Mouse (Mus musculus) ovary, postnatal 10 days (tissue): ENCODE results near the gene Adgrg3.

Experiments used
- DNase-seq: peaks from one replicate; pipeline ENCODE4 v3.0.0; 2022; ENCODE audit warnings: low spot score

Adgrg3 gene

DNA sequence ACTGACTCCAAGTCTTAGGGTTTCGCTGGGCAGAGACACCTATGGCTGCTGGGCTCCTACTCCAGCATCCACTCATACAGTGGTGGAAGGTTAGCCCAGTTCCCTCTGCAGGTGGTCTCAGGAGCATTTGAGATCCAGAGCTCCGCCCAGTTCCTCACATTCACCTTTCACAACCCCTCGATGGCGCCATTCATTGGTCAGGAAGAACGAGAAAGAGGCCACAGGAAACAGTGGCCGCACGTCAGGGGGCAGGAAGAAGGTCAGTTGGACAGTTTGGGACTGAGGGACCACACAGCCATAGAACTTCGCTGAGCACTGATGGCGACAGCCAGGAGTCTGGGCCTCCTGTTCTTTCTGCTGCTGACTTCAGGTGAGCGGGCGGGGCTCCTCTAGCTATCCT, at the start of gene Adgrg3:
TSS of gene Adgrg3 (plus strand) at position 242 of the 400 bp plus-strand sequence.
- DNase-seq = no peak

DNA sequence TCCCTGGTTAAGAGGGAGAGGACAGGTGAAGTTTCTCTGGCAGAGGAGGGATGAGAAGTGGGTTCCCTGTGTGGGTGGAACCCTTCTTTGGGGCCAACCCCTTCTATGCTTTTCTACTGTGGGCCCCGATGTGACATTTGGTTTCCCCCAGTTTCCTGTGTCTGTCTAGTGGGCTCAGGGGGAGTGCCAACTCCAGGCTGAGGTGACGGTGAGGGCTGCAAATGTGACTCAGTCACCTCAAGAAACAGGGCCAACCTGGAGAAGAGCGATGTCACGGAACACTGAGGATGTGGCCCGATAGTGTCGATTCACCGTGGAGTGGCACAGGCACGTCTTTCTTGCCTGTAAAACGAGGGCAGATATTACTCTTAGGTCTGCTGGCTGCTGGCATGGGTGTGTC, 44.2 kb upstream of the Adgrg3 start:
- DNase-seq = no peak

DNA sequence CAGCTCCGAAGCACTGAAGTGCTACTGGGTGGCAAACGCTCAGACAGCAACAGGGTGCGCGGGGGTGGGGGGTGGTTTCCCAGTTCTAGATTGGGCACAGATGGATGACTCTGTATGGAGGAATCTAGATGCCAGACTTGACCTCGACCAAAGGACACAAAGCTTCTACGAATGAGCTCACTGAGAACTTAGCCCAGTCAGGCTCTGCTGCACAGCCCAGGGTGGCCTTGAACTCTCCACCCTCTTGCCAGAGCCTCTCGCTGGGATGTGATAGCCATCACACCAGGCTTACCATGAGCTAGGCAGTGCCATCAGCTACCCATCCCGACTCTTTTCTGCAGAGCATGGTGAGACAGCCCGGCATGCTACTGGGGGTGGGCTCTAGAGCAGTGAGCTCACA, 43.7 kb upstream of the Adgrg3 start:
- no peak for DNase-seq

DNA sequence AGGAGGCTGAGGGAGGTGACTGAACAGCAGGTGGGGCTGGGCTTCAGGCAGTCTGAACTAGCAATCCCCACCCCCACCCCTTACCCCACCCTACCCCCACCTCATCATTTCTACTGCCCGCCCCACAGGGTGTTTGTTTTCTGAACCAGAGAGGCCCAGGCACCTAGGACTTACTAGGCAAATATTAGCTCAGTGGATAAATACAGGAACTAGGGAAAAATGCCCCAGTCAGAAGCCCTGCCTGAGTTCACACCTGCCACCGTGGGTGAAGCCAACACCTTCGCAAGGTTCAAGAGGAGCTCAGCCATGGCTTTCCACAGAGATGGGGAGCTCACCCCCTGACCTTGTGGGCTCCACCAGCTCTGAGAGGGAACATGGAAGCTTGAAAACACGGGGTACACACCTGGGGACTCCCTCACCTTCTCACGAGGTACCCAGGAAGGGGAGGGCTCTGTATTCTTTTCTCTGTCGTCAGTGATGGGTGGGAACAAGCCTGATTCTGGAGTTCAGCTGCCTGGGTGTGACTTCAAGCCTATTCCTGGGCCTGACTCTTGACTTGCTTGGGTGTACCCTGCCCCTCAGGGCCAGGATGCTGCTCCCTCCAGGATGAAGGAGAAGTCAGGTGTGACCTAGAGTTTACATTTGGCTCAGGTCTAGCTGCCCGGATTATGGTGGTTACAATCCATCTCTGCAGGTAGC, 42.9 kb upstream of the Adgrg3 start, which contains the start of gene Adgrg1:
TSS of gene Adgrg1 (plus strand) at position 285 of the 699 bp plus-strand sequence.
- DNase-seq = no peak

DNA sequence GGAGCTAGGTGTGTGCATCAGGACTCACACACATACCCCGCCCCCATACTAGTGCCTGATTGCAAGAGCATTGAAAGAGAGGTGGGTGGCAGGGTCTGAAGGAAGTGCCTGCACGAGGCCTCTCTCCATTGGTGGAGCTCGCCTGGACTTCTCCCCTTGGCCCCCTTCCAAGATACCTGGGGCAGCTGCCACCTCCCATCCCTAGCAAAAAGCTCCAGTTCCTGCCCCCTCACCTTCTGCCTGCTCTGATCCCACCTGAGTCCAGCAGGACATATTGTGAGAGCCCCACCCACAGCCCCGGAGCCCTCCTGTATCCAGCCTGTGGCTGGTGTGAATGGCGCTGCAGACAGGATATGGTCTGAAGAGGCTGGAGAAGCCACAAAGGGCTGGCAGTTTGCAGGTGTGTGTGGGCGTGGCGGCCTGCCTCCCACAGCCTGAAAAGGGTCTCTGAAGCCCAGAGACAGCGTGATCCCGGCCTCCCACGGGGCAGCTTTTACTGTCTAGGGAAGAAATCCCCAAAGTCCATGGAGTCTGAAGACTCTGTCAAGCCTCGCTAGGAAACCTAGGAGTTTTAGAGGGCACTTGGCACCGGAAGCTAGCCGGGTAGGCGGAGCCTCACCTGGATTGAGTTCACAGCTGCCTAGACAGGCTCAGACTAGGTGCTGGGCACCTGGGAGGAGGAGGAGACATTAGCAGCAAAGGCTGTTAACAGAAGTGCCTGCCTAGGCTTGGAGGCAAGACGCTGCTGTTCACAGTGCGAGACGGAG, 40.7 kb upstream of the Adgrg3 start:
- no peak for DNase-seq

DNA sequence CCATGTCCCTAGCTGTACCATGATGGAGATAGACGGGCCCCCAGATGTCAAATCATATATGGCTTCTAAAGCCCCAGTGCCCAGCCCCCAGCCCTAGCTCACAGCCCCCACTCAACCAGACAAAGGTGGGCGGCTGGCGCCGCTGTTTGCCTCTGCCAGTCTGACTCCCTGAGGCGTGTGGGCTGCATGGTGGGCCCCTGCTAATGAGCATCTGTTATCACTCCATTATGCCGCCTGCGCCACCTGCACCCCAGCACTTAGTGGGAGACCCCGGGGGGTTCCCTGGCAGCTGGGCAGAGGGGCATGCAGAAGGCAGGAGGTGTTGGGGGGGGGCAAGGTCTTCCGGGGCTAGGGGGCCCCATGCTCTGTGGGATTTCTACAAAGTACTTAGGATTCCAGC, 39.4 kb upstream of the Adgrg3 start:
- DNase-seq = no peak

DNA sequence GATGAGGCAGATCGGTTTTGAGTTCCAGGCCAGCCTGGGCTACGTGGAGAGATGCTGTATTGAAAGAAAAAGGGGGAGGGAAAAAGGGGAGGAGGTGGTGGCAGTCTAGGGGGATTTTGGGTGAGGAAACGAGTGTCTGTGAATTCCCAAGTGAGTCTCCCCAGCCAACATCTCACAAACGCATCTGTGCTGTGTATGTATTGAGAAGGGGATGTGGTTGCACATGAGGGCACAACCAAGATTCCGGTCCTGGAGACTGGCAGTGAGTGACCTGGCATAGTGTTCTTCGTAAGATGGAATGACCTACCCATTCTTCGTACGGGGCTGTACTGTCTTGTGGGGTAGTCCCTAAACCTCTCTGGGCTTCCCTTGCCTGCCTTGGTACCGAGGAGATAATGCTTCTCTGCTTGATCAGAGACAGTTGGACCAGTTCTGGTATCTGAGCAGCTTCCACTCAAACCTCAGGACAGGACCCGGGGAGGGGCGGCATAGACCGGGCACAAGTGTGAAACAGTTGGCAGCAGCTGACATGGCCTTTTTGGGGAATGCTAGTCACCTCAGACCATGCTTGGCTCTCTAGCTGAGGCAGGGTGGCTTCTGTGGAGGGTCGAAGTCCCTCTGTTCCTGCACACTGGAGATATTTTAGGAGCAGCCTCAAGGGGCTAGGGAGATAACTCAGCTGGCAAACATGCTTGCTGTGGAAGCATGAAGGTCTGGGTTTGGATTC, 38.7 kb upstream of the Adgrg3 start:
- no peak for DNase-seq

DNA sequence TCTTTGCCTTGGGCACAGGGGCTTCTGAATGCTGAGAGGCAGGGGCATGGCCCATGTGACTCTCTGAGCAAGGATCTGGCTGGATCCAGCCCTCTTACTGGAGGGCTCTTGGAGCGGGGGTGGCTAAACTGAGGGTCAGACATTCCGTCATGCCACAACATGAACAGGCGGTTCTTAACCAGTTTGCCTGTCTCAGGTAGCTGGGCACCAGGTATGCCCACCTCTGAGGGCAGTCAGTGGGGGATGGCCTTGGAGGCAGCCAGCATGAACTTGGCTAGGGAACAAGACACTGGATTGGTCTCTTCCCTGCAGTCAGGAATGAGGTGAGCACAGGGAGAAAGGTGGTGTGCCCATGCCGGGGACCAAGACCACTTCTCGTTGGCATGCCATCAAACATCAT, 37.3 kb upstream of the Adgrg3 start:
- DNase-seq = no peak

DNA sequence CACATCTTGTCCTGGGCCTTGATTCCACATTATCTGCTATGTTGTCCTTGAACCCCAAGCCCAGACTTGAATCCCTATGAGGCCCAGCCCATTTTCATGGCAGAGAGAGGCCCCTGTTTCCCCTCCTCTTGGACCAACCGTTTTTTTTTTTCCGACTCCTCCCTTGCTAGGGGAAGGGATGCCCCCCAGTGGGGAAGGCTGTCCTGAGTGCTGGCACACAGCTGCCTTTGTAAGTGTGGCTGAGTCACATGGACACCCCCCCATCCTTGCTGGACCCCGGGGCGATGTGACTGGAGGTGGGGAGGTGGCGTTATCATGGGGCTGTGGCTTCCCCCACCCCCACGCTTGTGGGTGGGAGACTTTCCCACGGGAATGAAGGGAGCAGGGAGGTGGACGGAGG, 36.5 kb upstream of the Adgrg3 start:
- no peak for DNase-seq

DNA sequence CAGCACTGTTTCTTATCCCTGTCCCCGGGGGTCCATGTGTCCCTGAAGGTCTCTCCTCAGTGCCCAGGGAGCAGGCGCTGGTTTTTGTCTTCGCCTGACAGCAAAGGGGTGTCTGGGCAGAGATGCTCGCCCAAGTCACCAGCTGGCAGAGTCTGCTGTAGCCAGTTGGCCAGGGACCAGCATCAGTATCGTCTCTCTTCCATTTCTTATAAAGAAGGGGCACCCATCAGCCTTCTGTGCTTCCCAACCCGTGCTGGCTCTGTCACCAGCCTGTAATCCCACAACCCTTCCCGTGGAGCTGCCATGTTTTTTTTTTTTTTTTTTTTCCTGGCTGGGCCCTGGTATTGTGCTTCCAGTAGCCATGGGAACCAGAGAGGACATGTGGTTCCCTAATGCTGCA, 35.6 kb upstream of the Adgrg3 start:
- no peak for DNase-seq

DNA sequence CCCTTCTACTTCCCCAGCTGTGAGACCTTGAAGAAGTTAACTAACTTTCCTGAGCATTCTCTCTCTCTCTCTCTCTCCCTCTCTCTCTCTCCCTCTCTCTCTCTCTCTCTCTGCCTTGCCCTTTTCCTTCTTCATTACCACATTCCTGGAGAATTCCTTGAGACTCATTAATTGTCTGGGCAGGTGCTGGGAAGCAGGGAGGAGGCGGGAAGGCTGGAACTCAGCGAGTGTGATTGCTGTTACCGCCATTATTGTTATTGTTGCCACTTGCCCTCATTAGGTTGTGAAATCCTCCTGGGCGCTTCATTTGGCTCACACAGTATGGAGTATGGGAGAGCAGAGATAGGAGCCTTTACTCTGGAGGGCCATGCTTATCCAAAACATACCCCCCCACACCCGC, 34.3 kb upstream of the Adgrg3 start:
- DNase-seq = no peak

DNA sequence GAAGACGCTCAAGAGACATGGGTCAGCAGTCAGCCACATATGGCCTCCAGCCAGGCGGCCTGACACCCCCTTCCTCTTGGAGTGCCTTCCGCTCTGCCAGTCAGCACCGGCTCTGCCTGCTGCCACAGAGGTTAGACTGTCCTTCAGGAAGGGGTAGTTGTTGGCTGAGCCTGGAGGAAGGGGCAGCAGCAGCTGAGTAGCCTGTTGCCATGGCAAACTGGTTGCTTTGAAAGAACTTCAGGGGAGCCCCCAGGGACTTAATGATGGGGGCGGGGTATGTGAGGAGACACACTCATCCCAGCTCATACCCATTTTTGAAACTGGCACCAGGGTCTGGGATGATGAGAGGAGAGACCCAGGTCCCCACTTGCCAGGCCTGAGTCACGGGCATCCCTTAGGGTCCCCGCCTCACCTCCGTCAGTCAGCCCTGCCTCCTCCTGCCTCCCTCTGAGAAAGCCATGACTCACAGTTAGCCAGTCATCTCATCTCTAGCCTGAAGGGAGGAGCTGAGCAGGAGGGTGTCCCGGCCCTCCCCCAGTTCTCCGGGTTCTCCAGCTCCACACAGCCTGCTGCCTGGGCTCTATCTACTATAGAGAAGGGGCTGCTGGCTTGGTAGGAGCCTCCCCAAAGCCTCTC, 33.5 kb upstream of the Adgrg3 start:
- no peak for DNase-seq

DNA sequence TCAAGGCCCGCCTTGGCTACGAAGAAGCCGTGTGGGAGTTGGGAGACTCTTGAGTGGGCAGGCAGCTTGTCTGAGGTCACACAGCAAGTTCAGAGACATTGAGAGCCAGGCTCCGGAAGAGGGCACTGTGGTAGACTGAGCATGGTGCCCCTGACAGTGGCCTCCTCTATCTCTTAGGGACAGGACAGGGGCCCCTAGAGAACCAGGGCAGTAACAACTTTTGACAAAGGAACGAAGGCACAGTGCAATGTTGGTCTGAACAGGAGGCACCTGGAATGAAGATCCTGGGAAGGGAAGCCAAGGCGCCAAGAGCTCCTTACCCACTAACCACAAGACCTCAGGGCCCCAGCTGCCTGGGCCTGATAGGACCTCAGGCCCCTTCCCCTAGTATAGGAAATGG, 32.5 kb upstream of the Adgrg3 start:
- no peak for DNase-seq

DNA sequence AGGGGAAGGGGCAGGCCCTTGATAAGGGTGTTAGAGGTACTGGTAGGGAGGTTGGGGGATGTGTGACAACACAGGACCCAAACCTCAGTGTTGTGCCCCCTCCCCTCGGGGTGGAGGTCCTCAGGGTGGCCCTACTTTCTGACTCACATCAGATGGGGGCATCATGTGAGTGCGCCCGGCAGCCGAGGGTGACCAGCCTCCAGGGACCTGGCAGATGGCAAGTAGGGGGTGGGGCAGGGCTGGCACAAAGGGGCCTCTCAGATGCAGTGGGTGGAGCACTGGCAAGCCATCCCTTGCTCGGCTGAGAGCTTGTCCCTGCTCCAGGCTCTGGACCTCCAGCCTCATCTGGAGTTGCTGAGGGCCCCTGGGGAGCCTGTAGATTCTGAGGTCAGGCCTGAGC, 30.8 kb upstream of the Adgrg3 start:
- DNase-seq = no peak

DNA sequence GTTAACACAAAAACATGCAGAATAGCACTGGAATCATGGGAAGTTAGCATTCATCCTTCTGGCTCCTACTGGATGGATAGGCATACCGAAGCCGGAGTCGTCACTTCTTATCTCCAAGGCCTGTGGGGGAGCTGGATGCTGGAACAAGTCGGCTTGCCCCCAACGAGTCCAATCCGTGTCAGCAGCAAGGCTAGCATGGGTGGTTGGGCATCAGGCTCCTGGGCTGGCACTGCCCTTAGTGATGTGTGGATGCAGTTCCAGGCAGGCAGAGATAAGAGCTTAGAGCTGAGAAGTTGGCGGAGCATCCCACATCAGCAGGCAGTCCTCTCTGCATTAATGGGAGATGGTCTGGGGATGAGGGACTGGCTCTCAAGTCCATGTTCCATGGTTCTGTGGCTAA, 29.9 kb upstream of the Adgrg3 start:
- no peak for DNase-seq

DNA sequence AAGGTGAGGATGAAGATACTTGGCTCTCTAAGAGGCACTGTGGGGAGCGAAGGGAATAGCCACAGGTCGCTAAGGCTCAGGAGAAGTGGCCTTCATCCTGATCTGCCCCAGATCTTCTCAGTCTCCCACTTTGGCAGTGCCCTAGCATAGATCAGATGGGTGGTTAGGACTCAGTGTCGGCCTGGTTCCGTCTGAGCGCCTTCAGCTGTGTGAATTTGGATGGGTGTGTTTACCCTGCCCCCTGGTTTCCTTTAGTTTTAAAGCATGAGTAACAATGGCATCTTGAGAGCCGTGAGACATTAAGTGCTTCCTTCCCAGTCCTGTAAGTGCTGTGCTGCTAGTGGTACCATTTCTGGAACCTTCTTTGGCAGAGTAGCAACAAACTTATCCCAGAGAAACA, 28.9 kb upstream of the Adgrg3 start:
- DNase-seq = no peak

DNA sequence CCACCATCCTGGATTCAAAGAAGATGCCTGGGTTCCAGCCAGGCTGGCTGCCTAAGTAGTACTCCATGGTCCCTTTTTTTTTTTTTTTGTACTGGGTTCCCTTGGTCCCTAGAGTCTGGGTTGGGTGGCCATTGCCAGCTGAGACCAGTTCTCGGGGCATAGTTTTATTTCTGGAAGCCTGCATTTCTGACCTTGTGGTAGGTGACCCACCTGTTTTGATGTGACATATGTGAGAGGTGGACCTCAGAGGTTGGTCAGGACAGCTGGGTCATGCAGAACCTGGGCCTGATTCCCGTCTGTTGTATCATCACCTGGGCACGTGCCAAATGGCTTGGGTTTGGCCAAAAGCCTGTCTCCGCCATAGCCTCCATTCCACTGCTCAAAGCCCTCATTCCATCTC, 27.8 kb upstream of the Adgrg3 start:
- no peak for DNase-seq

DNA sequence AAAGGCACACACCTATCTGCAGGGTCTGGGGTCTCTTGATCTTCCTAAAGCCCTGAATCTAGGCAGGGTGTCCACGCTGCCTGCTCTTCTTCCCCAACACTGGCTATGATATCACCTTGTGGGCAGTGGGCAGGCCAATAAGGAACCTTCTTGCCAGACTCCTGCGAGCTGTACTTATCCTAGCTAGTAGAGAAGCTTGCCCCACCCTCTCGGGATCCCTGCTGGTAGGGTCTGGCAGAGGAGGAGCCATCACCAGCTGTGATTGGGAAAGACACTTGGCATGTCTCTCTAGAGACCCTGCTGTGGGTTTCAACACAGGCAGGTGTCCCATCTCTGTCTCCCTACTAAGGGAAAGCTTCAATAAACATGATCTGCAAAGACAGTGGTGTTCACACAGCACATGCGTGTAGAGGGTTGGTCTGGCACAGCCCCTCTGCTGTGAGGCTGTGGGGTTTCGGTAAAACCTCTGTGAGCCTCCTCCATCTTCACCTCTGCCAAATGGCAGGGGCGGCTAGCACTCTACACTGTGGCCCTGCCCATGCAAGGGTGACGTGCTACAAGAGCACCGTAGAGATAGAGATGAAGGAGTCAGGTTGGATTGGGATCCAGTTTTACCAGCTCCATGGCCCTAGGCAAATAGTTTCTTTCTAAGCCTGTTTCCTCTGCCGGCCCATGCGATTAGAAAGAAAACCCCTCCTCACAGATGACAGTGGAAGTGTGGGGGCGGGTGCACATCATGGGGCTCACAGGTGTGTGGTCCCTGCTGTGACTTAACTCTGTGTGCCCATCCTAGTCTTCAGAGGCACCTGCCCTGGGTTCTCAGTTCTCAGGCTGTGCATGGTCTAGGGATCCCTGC, 26.7 kb upstream of the Adgrg3 start:
- no peak for DNase-seq

DNA sequence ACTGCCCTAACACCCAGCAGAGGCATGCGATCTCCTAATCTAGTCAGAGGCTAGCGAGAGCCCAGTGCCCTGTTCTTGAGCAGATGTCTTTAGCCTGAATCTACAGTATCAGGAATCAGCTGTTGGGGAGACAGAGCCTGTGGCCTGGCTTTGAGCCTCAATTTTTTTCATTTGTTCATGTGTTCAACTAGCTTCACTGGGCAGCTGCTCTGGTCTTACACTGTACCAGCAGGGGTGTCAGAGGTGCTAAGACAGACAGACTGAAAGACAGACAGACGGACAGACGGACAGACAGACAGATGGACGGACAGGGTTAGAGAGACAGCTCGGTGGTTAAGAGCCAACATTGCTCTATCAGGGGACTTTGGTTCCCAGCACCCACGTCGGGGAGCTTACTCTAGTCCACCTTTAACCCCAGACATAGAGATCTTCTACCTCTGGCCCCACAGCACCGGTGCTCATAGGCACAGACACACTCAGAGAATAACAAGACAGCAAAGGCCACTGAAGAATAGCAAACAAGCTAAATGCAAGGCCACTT, 26.0 kb upstream of the Adgrg3 start:
- no peak for DNase-seq

DNA sequence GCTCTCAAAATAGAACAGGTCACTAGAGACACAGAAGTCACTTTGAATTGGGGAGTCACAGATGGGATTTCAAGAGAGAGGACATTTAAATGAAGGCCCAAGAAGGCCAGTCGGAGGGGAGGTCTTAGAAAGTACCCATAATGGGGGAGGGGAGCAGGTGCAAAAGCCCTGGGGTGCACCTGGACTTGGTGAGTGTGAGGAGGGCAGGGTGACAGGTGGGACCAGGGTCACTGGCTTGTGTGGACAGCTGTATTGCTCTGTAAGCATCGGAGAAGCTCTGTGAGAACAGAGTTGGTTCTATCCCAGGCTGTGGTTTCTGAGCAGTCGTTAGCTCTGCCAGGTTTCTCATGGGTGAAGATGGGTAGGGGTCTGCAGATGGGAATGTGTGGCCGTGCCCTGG, 25.5 kb upstream of the Adgrg3 start:
- DNase-seq = no peak

DNA sequence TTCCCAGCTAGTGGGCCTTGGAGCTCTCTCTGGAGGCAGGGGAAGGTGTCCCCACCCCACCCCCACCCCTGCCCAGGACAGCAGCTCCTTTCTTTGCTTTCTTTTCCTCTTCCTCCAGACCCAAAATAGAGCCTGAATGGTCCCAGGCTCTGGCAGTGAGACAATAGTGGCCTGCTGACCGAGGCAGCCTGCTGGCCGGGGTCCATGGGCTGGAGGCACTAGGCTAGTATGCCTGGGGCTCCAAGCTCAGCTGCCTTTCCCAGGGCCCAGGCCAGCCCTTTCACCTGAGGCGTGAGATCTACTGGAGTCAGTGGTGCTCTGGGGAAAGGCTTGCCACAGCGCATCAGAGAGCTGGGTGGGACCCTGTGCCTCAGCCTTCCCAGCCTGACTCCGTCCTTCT, 25.0 kb upstream of the Adgrg3 start:
- DNase-seq = no peak
